Mouse (Mus musculus): ENCODE data around the gene Mrgprf.

Gene Mrgprf

DNA sequence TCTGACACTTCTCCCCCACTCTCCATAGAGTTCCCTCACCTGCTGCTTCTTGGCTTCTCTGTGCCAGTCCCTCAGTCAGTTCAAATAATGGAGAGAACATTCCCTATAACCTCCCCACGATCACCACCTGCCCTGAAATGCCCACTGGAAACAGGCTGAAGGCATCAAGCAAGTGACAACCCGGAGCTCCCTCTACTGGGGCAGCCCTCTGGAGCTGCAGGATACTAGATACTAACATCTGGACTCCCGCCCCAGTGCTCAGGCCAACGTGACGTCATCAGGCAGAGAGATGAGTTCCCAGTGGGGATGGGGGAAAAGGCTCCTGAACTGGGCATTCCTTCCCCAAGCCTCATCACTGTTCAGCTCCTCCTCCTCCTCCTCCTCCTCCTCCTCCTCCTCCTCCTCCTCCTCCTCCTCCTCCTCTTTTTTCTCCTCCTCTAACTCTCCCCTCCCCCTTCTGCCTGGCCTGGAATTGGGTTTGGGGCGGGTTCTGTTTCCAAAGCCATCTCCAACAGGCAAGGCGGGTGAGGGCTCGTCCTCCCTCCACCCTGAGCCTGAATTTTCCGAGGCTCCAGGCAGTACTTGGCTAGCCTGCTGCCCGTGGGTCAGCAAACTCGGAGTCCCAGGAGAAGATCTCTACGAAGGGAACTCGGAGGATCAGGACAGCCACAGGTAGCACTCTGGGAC is at the start of gene Mrgprf:
Mrgprf (plus strand) TSS at position 508 of the 687 bp plus-strand sequence.
- DNase-seq (ENCODE audit: low spot score): peak; percentile 84

DNA sequence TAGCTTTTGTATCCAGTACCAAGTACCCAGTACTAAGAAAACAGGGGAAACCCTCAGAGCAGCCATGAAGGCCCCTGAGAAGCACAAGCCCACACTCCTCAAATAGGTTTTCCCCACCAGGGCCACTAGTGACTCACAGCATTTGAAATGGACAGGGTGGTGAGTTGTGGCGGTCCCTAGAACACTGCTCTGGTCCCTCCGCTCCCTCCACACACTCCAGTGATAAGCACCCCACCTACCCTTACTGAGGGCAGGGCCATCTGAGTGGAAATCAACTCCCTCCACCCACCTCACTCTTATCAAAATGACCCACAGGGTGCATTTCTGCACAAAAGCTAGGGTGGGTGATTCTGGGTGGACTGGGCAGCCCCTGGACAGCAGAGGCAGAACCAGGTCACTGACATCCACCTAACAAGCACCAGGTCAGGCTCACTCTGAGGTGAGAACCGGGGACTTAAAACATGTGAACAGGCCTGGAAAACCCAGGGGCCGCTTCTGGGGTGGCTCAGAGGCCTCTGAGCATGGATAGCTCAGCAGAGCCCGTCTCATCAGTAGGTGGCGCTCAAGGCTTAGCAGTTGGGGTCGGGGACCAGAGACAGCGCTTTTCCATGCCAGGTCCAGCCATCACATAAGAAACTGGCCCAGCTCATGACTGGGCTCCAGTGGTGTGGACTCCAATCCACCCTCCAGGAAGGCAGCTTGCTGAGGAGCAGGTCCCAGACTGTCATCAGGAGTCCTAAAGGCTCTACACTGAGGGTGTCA is 47.7 kb upstream of the Mrgprf start:
- peak; percentile 88 for DNase-seq (ENCODE audit: low spot score)

DNA sequence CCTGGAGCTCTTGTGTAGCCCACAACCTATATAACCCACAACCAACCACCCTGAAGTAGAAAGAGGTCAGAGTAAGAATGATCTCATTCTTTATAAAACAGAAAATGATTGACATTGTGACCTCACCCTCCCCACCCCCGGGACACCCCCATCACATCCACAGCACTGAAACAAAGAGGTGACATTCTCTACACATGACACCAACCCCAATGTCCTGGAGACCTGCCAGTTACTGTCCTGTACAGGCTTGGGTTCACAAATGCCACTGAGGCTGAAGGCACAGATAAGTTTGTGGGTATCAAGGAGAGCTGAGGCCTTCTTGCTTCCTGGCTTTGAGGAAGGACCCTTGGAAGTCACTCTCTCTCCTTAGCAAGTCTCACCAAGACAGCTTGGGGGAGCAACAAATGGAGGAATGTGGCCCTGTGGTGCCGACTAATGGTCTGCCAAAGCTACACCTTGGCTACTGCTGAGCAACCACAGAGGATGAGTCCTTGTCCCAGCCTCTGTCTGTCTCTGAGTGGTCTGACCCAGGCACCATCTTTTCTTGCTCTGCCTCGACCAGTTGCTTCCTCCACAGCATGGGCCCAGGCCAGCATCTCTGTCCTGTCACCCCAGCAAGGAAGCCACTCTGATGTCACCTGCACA is 46.5 kb upstream of the Mrgprf start:
- no peak for DNase-seq (ENCODE audit: low spot score)

DNA sequence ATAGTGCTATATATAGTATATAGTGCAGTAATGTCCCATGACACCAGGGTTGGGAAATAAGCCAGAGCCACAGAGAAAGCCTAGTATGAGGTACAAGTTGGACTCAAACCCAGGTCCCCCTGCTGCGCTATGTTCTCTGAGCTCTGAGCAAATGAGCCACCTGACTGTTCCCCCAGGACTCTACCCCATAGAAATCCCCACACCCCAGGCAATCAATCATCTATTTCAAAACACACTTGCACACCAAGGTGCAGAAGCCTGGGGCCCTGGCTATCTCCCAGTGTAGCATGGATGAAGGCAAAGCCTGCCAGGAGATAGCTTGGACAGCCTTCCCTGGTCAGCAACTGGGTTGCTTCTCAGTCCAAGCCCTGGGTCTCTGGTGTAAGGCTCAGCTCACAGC is 44.5 kb upstream of the Mrgprf start:
- DNase-seq (ENCODE audit: low spot score): no peak

DNA sequence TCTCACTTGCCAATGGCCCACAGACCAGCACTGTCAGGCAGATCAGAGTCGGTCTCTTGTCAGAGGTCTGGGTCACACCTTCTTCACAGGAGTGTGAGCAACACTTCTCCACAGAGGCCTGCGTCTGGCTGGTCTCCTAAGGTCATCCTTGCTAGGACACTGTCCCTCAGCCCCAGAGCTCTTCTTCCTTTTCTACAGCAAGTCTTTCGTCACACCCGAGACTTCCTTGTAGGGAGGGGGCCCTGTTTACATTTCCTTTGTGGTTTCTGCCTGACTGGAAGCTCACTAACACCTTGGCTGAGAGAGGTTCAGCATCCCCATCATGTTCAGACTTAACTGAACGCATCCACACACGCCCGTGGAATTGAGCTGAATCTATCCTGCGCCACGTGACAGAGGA is 36.4 kb upstream of the Mrgprf start:
- DNase-seq (ENCODE audit: low spot score): no peak

DNA sequence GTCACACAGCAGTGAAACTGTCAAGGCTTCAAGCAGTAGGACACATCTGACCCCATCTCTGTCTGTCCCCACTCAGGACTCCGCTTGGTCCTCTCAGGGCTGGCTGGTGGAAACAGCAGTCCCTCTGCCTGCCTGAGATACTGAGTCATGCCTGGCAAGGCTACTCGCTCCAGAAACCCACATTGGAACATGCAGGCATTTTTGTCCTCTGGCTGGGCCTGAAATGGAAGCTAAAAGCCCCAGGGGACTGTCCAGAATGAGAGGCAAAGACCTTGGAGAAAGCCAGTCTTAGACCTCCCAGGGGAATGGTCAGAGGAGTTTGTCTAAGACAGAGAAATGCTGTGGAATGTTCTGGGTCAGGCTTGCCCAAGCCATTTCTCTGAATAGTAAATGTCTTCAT is 34.6 kb upstream of the Mrgprf start:
- peak; percentile 31 for DNase-seq (ENCODE audit: low spot score)

DNA sequence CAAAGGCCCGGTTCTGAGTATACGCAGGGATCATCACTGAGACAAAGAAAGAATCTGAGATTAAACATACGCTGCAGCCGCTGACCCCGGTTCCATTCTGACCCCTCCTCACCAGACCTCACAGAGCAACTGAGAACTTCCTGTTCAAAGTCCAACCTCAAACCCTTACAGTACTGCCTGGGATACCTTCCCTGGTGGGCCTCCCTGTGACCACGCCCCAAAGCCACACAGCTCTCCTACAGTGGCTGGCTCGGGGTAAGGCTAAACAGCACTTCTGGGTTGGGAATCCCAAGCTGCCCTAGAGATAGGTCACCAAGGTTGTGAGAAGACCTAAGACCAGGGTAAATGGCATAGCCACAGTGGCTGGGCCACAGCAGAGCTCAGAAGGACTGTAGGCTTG is 31.7 kb upstream of the Mrgprf start:
- no peak for DNase-seq (ENCODE audit: low spot score)

DNA sequence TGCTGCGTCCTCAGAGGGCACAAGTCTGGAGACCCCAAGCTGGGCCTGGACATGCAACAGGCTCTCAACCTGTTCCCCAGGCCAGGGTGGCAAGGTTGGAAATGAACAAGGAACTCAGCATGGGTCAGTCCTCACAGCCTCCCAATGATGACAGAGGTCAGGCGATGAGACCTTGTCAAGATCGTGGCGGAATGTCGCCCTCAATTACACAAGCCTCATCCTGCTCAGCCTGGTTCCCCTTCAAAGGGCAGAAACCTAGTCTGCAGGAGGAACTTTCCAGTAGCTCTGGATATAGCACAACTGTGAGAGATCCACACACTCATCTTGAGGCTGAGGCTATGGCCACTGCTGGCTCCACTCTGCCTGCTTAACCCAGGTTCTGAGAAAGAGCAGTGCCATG is 29.7 kb upstream of the Mrgprf start:
- no peak for DNase-seq (ENCODE audit: low spot score)

DNA sequence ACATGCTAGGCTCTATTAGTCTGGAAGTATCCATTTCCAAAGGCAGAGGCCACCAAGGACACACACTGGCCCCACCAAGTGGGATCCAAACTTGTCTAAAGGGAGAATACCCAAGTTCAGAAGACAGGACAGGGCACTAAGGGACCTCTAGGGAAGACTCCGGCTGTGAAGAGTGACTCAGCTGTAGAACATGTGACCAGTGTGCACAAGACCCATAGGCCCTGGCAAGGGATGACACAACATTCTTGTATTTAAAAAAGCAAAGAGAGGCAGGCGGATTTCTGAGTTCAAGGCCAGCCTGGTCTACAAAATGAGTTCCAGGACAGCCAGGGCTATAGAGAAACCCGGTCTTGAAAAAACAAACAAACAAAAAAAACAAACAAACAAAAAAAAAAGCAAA is 25.1 kb upstream of the Mrgprf start:
- DNase-seq (ENCODE audit: low spot score): no peak

DNA sequence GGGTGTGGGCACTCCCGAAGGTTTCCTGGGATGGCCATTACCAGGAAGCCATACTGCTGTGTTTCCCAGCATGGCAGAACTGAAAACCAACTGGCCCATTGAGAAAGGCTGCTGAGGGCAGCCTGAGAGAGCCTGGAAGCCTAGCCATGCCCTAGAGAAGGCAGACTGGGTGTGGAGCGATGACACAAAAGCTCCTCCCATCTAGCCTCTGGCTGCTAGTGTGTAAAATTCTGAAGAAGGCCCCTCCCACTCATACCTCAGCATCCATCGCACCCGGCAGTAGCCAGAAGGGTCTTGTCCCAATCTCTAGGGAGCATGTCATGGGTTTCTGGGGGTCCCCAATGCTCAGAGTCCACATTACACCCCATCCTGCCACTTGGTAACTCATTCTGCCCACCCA is 19.2 kb upstream of the Mrgprf start:
- no peak for DNase-seq (ENCODE audit: low spot score)

DNA sequence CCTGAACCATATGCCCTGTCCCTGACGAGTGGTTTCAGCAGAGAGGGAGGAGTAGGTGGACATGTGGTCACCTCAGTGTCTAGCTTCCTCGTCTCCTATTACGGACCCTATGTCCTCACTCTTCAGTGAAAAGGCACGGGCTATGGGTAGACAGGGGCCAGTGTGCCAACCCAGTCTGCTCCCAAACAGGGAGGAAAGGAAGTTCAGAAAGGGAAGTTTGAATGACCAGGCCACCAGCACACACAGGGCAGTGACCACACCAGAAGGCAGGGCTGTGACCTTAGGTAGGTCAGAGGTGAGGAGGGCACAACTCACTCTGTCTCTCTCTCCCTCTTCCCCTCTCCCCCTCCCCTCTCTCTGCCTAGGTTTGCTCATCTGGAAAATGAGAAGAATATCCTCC is 17.6 kb upstream of the Mrgprf start:
- DNase-seq (ENCODE audit: low spot score): no peak

DNA sequence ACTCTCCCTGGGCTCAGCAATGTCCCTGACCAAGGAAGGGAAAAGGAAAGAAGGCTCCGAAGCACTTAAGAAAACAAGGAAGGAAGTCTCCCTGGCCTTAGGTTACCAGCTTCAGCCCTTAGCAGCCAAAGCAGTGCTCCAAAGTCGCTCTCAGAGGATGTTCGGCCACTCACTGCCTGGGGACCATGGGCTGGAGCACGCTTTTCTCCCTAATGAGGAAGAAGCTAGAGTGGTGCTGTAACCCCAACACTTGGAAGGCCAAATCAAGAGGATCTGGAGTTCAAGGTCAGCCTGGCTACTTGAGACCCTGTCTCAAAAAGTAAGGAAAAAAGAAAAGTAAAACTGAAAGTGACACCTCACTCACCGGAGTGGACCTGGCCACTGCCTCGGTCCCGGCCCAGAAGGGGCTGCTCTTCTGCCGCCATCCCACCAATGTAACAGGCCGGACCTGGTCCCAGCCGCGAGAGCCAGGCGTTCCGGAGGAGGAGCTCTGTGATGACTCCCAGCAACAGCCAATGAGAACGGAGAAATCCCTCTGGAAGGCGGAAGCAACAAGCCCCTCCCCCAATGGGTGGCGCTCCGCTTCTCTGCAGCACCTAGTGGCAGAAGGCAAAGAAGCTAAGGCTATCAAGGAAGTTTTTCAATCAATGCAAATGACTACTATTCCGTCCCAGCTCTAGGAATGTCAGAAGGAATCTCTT is 17.0 kb upstream of the Mrgprf start, which contains the start of gene Tpcn2:
Tpcn2 (minus strand) TSS at position 525 of the 701 bp plus-strand sequence.
- peak; percentile 96 for DNase-seq (ENCODE audit: low spot score)

DNA sequence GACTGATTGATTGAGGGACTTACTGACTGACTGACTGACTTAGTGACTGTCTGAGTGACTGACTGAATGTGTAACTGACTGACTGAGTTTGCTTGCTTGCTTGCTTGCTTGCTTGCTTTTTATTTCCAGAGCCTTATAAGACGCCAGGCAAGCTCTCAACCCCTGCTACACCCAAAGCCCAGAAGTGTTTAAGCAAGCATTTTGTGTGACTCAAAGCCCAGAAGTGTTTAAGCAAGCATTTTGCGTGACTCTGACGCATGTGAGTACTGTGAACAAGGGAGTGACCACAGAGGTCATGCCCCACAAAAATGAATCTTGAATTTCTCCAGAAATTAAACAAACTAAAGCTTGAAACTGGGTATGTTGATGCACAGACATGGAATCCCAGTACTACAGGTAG is 16.3 kb upstream of the Mrgprf start:
- no peak for DNase-seq (ENCODE audit: low spot score)

DNA sequence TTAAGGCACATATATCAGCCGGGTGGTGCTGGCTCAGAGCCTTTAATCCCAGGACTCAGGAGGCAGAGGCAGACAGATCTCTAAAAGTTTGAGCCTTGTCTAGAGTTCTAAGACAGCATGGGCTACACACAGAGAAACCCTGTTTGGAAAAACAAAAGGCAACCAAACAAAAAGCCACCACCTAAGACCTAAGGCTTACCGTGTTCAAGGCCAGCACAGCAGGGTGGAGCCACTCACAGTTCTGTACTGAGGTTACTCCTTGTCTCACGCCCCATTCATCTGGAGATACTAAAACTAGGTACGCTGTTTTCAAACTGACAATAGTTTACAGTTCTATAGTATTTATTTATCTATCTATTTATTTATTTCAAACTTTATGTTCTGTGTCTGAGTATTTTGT is 15.2 kb upstream of the Mrgprf start:
- DNase-seq (ENCODE audit: low spot score): no peak

DNA sequence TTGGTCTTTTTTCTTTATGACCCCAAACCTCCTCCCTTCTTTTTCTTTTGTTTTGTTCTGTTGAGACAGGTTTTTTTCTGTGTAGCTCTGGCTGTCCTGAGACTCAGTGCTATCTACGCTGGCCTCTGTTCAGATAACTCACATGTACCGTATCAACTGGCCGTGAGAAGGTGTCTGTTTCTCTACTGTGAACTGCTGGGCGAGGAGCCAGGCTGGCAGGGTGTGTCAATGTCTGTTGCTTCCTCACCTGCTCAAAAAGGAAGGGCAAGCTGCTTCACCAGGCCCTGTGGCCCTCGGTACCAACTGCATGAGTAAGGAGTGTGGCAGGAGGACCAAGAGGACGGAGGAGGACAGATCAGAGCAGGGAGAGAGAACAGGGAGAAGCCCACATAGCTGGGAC is 13.2 kb upstream of the Mrgprf start:
- peak; percentile 44 for DNase-seq (ENCODE audit: low spot score)

DNA sequence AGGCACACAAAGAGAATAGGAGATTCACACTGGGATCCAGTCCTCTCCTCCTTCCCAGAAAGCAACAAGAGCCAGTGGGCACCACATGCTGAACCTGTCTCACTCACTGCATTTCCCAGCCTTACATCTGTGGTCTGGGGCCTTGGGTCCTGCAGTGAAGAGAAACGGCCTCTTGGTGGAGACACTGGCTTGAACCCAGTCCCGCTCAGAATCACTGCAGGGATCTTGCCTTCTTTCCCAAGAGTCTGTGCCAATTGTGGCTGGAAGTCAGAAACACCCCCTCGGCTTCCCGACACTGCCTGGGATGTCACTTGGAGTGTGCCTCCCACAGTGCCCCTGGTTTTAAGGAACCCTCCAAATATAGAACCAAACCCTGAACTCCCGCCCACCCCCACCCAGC is 11.3 kb upstream of the Mrgprf start:
- no peak for DNase-seq (ENCODE audit: low spot score)

DNA sequence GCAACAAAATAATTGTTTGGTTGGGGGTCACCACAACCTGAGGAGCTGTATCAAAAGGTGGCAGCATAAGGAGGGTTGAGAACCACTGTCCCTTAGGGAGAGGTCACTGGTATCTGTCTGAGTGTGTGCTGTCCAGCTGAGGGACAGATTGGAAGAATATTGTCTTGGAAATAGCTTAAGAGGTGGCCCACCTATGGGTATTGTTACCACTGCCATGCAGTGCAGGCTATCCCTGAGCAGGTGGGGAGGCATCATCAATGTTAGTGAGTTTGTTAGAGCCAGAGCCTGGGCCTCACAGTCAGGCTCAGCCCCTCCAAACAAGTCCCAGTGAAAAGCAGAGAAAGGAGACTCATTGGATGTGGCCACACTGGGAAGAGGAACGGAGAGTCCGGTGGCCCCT is 8.8 kb upstream of the Mrgprf start:
- DNase-seq (ENCODE audit: low spot score): no peak

DNA sequence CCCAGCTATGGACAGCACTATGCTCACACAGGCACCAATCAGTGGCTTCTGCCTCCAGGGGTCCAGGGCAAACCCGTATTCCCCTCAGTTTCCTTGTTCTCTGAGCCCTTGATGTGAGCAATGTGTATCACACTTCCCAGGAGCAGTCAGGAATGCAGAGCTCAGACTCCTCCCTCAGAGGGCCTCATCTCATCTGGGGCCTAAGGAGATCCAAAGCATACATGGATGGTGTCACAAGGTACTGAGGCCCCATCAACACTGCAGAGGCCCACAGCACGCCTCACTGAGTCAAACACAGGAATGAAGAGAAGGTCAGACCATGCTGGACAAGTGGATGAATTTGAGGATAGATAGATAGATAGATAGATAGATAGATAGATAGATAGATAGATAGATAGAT is 7.9 kb upstream of the Mrgprf start:
- no peak for DNase-seq (ENCODE audit: low spot score)

DNA sequence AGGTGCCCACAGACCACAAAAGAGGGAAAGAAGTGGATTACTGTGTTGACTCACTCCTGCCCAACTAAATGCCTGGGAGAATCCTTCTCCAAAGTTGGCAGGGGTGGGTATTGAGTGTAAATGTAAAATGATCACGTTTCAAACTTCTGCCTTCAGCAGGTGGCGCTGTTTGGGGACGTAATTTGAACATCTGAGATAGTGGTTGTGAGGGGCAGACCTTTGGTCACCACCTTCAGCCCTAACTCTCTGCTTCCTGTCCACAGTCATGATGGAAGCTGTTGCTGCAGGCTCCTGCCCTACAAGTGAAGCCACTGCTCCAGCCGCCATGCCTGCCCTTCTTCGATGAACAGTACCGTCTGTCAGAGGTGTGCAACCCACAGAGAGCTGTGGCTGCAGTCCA is 6.8 kb upstream of the Mrgprf start:
- DNase-seq (ENCODE audit: low spot score): no peak

DNA sequence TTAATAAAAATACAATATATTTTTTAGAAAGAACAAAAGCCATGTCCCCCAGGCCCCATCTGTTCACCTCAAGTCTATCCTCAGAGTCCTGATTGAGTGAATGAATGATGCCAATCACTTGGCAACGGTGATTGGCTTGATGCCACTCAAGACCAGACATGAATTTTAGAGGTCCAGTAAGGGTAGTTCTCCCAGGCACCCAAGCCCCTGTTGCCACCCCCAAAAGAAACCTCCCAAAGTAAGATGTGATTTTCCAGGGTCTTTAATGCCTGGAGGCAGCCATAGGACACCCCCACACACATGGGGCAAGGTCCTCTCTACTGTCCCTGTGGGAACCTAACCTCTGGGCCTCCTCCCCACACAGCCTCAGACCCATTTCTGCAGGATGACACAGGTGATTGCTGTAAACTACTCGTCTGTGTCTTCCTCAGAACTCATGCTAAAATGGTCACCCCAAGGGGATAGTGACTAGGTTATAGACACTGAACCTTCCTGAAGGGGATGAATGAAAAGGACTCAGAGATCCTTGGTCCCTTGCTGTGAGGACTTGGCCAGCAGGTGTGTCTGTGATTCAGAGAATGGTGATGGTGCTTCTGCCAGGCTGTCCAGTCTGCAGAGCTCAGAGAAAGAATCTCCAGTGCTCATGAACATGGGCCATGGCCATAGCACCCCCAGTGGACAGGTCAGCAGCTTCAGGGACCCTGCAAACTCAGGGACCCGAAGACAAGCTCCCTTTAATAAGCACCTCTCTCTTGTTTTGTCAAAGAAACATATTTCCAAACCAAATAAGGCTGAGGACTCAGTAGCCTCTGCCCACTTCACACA is 1.8 kb upstream of the Mrgprf start:
- DNase-seq (ENCODE audit: low spot score): no peak

DNA sequence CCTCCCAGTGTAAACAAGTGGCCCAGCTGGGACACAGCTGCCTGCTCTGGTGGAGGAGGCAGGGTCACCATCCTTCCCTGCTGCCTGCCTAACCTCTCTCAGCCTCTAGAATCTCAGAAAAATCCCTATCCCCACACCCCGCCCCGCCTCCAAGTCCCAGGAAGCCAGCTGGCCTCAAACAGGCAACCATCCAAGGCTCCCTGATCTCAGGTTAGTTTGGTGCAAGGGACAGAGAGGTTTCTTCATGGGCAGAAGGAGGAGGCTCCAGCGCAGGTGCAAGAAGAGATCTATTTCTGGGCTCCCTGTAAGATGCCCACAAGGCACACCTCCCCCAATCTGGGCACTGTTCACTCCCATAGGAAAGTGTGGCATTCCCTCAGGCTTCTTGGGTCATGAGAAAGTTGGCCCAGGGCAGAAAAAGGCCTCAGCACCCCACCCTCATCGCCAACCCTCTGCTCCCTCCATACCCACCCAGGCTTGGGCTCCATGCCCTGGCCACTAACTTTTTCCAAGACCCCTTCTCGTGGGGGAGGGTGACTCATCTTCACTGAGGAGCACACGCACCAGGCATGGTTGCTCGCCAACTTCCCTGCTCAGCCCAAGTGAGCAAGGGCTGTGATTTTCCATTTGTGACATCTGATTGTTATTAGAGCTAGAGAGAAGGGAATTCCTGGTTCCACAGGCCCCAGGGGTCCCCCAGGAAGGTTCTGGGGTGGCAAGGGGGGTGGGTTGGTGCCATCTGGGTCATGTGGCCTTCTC is 887 bp upstream of the Mrgprf start:
- DNase-seq (ENCODE audit: low spot score): peak; percentile 36

All from urinary bladder, postnatal 14 days (tissue).